Mouse (Mus musculus) urinary bladder, postnatal 36 days (tissue): ENCODE measurements around the gene Cnga2.

Experiments
- DNase-seq, 2 experiments: peaks; one replicate each; pipeline ENCODE4 v3.0.0; 2022; ENCODE audit warnings: low spot score in 2 of 2, mixed read lengths in 1 of 2

Cnga2 gene

GRCm38 (mm10) chrX:72047918-72048317 is 56.3 kb downstream of the Cnga2 start:
- DNase-seq = no peak
